Mouse (Mus musculus) ES-E14 (cell line): Measurements from ENCODE around the gene Kcnh1. TPM values are rescaled to one million over a fixed set of nuclear protein-coding genes. Genes with fewer than 3 reads are reported as not detected.

Source experiments
- DNase-seq: peaks from one replicate; pipeline ENCODE4 v3.0.0-alpha.2; 2013; ENCODE audit warnings: low read depth, low spot score
- H3K27ac ChIP-seq: 2 replicates; pipeline ENCODE4 v1.5.1; 2012; ENCODE audit warnings: low read depth, mild to moderate bottlenecking, low read length, moderate library complexity, mixed read lengths; ENCODE audit not compliant: poor library complexity, insufficient read depth, severe bottlenecking
- H3K36me3 ChIP-seq: 2 replicates; pipeline ENCODE4 v1.6.1; 2012; ENCODE audit warnings: mild to moderate bottlenecking, low read length, moderate library complexity, mixed read lengths; ENCODE audit not compliant: control insufficient read depth, poor library complexity, insufficient read depth, severe bottlenecking
- H3K4me1 ChIP-seq, 2 experiments: fragments of 150-350 bp in 1 of 2; sonication (generic) in 1 of 2; 2 replicates each; pipeline ENCODE4 v1.6.1; 2012; ENCODE audit warnings: low read length in 2 of 2, mild to moderate bottlenecking in 1 of 2, mixed read lengths in 1 of 2; ENCODE audit not compliant: control insufficient read depth in 2 of 2, insufficient read depth in 2 of 2, poor library complexity in 1 of 2
- H3K4me3 ChIP-seq, 2 experiments: fragments of 150-350 bp in 1 of 2; sonication (generic) in 1 of 2; 2 replicates each; pipeline ENCODE4 v1.5.1; 2012; ENCODE audit warnings: low read length in 2 of 2, low read depth in 1 of 2, mild to moderate bottlenecking in 1 of 2, mixed read lengths in 1 of 2; ENCODE audit not compliant: insufficient read depth in 1 of 2, poor library complexity in 1 of 2, severe bottlenecking in 1 of 2
- H3K9ac ChIP-seq: 2 replicates; pipeline ENCODE4 v1.6.1; 2012; ENCODE audit warnings: low read depth, mild to moderate bottlenecking, low read length, mixed read lengths; ENCODE audit not compliant: poor library complexity, insufficient read depth, severe bottlenecking
- H3K9me3 ChIP-seq: fragments of 150-350 bp; sonication (generic); 2 replicates; pipeline ENCODE4 v1.6.1; 2012; ENCODE audit warnings: low read depth, mild to moderate bottlenecking, low read length; ENCODE audit not compliant: control insufficient read depth, insufficient read depth
- CHD2 ChIP-seq: IDR thresholded peaks from 2 replicates; pipeline ENCODE4 v1.6.1; 2014; ENCODE audit warnings: mild to moderate bottlenecking, low read depth, low read length, inconsistent platforms
- HCFC1 ChIP-seq: IDR thresholded peaks from 2 replicates; pipeline ENCODE4 v1.6.1; 2012; ENCODE audit warnings: low read length, inconsistent platforms, borderline replicate concordance; ENCODE audit not compliant: insufficient read depth
- MAFK ChIP-seq: IDR thresholded peaks from 2 replicates; pipeline ENCODE4 v1.6.1; 2014; ENCODE audit warnings: mild to moderate bottlenecking, low read depth, low read length, inconsistent platforms; ENCODE audit not compliant: insufficient read depth
- ZC3H11A ChIP-seq: IDR thresholded peaks from 2 replicates; pipeline ENCODE4 v1.6.1; 2012; ENCODE audit warnings: low read depth, mild to moderate bottlenecking, inconsistent platforms, low read length, borderline replicate concordance
- ZNF384 ChIP-seq: IDR thresholded peaks from 2 replicates; pipeline ENCODE4 v1.6.1; 2012; ENCODE audit warnings: low read depth, low read length, inconsistent platforms
- in situ Hi-C, 2 experiments: fragments of 600-800 bp; cut with MboI; formaldehyde crosslinking; loops; one replicate each; pipeline ENCODE4 v1.15.1; 2025; ENCODE audit warnings: low sequenced_read_pairs in 2 of 2, inconsistent platforms in 1 of 2; ENCODE audit not compliant: unreplicated experiment in 2 of 2
- total RNA-seq: library from RNA; depleted of rRNA; stranded (reverse); fragments of 300-350 nt; gene quantifications from 2 replicates; pipeline ENCODE4 v1.2.3, GENCODE M21; 2012; rRNA removed

Kcnh1 gene
- total RNA-seq: 0.71 and 0.95 TPM in 2 replicates

- in situ Hi-C loops: loop anchor here (5.0 to 10.0 kb wide), 4 partner anchors 412 to 527 kb away; no protein-coding TSS in a partner anchor
- Histone ChIP-seq H3K4me3 (peak within 1 kb of the TSS; percentile 76 to 78), H3K9ac (peak within 1 kb of the TSS; percentile 64), H3K27ac (no peak within 1 kb of the TSS), H3K36me3 (no peaks in the 10 kb centered on the region), H3K9me3 (no peaks in the 10 kb centered on the region), H3K4me1 (0 out of 4 replicates have a peak, but pooled peaks cover 0 to 2% of the 10 kb centered on the region in 2 experiments)
- peak; percentile 60 for DNase-seq
- TF ChIP-seq ZC3H11A: peak; percentile 91
- TF ChIP-seq CHD2: no peak
- 0 out of 2 replicates have a peak, but pooled peaks have one; percentile 21 for TF ChIP-seq HCFC1
- no peak for TF ChIP-seq MAFK
- peak; percentile 48; the same call in 1 of the 2 replicates for TF ChIP-seq ZNF384
Measured at GRCm38 (mm10) chr1:192190508-192191321, at the start of gene Kcnh1. Gene Kcnh1, plus strand, starts transcription at chr1:192190774.

GRCm38 (mm10) chr1:192151179-192151578 is 39.4 kb upstream of the Kcnh1 start:
- in situ Hi-C loops: no loop called here
- TF ChIP-seq HCFC1: no peak
- TF ChIP-seq CHD2: no peak
- no peak for TF ChIP-seq ZNF384
- no peak for TF ChIP-seq ZC3H11A
- TF ChIP-seq MAFK: no peak
- DNase-seq: no peak
- H3K9me3 ChIP-seq: no peaks in the 10 kb centered on the region
- H3K36me3 ChIP-seq: no peaks in the 10 kb centered on the region
- H3K4me1 ChIP-seq: no peaks in the 10 kb centered on the region
- H3K4me3 ChIP-seq: no peak overlapping the region
- no peak overlapping the region for H3K9ac ChIP-seq
- no peak overlapping the region for H3K27ac ChIP-seq

DNA sequence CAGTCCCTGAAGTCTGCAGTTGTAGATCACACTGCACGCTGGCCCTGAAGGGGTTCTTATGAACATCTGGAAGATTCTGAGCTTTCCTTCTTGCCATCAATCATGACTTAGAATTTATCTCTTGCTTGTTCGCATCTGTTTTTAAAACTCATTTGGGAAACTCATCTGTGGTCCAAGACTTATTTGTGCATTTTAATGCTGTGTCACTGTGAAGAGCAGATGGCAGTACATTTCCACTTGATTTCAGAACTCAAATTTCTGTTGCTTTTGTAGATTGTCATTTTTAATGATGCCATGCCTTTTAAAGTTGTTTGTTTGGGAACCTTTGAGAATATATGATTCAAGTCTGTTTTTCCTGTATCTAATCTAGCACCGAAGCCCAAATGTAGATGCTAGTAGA is 19.1 kb upstream of the Kcnh1 start:
- no peak overlapping the region for H3K27ac ChIP-seq
- no peaks in the 10 kb centered on the region for H3K4me1 ChIP-seq
- in situ Hi-C loops: no loop called here
- no peaks in the 10 kb centered on the region for H3K36me3 ChIP-seq
- no peak for DNase-seq
- no peak overlapping the region for H3K4me3 ChIP-seq
- no peaks in the 10 kb centered on the region for H3K9me3 ChIP-seq
- no peak overlapping the region for H3K9ac ChIP-seq
- no peak for TF ChIP-seq MAFK
- TF ChIP-seq CHD2: no peak
- no peak for TF ChIP-seq ZC3H11A

GRCm38 (mm10) chr1:192179877-192180276 is 10.7 kb upstream of the Kcnh1 start:
- no peak for TF ChIP-seq CHD2
- TF ChIP-seq ZNF384: no peak
- TF ChIP-seq HCFC1: no peak
- no peak for TF ChIP-seq MAFK
- no peak for TF ChIP-seq ZC3H11A
- no peak for DNase-seq

More at GRCm38 (mm10) chr1:192179877-192180276, 10.7 kb upstream of the Kcnh1 start:
- H3K4me1 ChIP-seq: no peaks in the 10 kb centered on the region
- no peak overlapping the region for H3K9ac ChIP-seq
- in situ Hi-C loops: no loop called here
- H3K9me3 ChIP-seq: no peaks in the 10 kb centered on the region
- no peak overlapping the region for H3K27ac ChIP-seq
- H3K4me3 ChIP-seq: no peak overlapping the region
- no peaks in the 10 kb centered on the region for H3K36me3 ChIP-seq
